Mouse (Mus musculus) ES-E14 (cell line): ENCODE data around the gene Tanc2. TPM values are rescaled to one million over a fixed set of nuclear protein-coding genes. Genes with fewer than 3 reads are reported as not detected.

ENCODE experiments used
- DNase-seq: peaks from one replicate; pipeline ENCODE4 v3.0.0-alpha.2; 2013; ENCODE audit warnings: low read depth, low spot score
- H3K27ac ChIP-seq: 2 replicates; pipeline ENCODE4 v1.5.1; 2012; ENCODE audit warnings: low read depth, mild to moderate bottlenecking, low read length, moderate library complexity, mixed read lengths; ENCODE audit not compliant: poor library complexity, insufficient read depth, severe bottlenecking
- H3K36me3 ChIP-seq: 2 replicates; pipeline ENCODE4 v1.6.1; 2012; ENCODE audit warnings: mild to moderate bottlenecking, low read length, moderate library complexity, mixed read lengths; ENCODE audit not compliant: control insufficient read depth, poor library complexity, insufficient read depth, severe bottlenecking
- H3K4me1 ChIP-seq, 2 experiments: fragments of 150-350 bp in 1 of 2; sonication (generic) in 1 of 2; 2 replicates each; pipeline ENCODE4 v1.6.1; 2012; ENCODE audit warnings: low read length in 2 of 2, mild to moderate bottlenecking in 1 of 2, mixed read lengths in 1 of 2; ENCODE audit not compliant: control insufficient read depth in 2 of 2, insufficient read depth in 2 of 2, poor library complexity in 1 of 2
- H3K4me3 ChIP-seq, 2 experiments: fragments of 150-350 bp in 1 of 2; sonication (generic) in 1 of 2; 2 replicates each; pipeline ENCODE4 v1.5.1; 2012; ENCODE audit warnings: low read length in 2 of 2, low read depth in 1 of 2, mild to moderate bottlenecking in 1 of 2, mixed read lengths in 1 of 2; ENCODE audit not compliant: insufficient read depth in 1 of 2, poor library complexity in 1 of 2, severe bottlenecking in 1 of 2
- H3K9ac ChIP-seq: 2 replicates; pipeline ENCODE4 v1.6.1; 2012; ENCODE audit warnings: low read depth, mild to moderate bottlenecking, low read length, mixed read lengths; ENCODE audit not compliant: poor library complexity, insufficient read depth, severe bottlenecking
- H3K9me3 ChIP-seq: fragments of 150-350 bp; sonication (generic); 2 replicates; pipeline ENCODE4 v1.6.1; 2012; ENCODE audit warnings: low read depth, mild to moderate bottlenecking, low read length; ENCODE audit not compliant: control insufficient read depth, insufficient read depth
- CHD2 ChIP-seq: IDR thresholded peaks from 2 replicates; pipeline ENCODE4 v1.6.1; 2014; ENCODE audit warnings: mild to moderate bottlenecking, low read depth, low read length, inconsistent platforms
- HCFC1 ChIP-seq: IDR thresholded peaks from 2 replicates; pipeline ENCODE4 v1.6.1; 2012; ENCODE audit warnings: low read length, inconsistent platforms, borderline replicate concordance; ENCODE audit not compliant: insufficient read depth
- MAFK ChIP-seq: IDR thresholded peaks from 2 replicates; pipeline ENCODE4 v1.6.1; 2014; ENCODE audit warnings: mild to moderate bottlenecking, low read depth, low read length, inconsistent platforms; ENCODE audit not compliant: insufficient read depth
- ZC3H11A ChIP-seq: IDR thresholded peaks from 2 replicates; pipeline ENCODE4 v1.6.1; 2012; ENCODE audit warnings: low read depth, mild to moderate bottlenecking, inconsistent platforms, low read length, borderline replicate concordance
- ZNF384 ChIP-seq: IDR thresholded peaks from 2 replicates; pipeline ENCODE4 v1.6.1; 2012; ENCODE audit warnings: low read depth, low read length, inconsistent platforms
- in situ Hi-C, 2 experiments: fragments of 600-800 bp; cut with MboI; formaldehyde crosslinking; loops; one replicate each; pipeline ENCODE4 v1.15.1; 2025; ENCODE audit warnings: low sequenced_read_pairs in 2 of 2, inconsistent platforms in 1 of 2; ENCODE audit not compliant: unreplicated experiment in 2 of 2
- total RNA-seq: library from RNA; depleted of rRNA; stranded (reverse); fragments of 300-350 nt; gene quantifications from 2 replicates; pipeline ENCODE4 v1.2.3, GENCODE M21; 2012

The Tanc2 gene
- total RNA-seq, 1 experiment = 5.8 TPM

DNA sequence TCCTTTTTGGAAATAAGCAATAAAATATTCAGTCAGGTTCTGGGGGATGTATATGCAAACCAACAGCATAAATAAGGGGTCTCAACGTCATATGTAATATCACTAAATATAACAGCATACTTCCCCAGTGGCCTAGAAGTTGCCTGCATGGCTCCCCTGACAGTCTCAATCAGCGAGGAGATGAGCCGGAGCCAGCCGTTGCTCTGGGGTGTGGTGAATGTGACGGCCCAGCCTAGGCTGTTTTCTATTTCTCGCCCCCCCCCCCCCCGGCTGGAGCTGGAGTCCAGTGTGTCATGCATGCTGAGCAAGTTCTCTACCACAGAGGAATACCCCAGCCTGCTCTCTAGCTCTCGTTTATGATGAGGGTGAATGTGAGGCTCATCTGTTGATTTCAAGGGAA is 44.0 kb upstream of the Tanc2 start:
- Histone ChIP-seq H3K27ac (no peak overlapping the region), H3K9ac (no peak overlapping the region), H3K4me3 (no peak overlapping the region), H3K4me1 (no peaks in the 10 kb centered on the region; a peak in 1 of 4 replicates), H3K9me3 (no peaks in the 10 kb centered on the region), H3K36me3 (no peaks in the 10 kb centered on the region)
- TF ChIP-seq HCFC1 = no peak
- TF ChIP-seq ZC3H11A = no peak
- TF ChIP-seq MAFK = no peak
- TF ChIP-seq ZNF384 = no peak
- TF ChIP-seq CHD2 = no peak
- in situ Hi-C loops = no loop called here
- DNase-seq = no peak

DNA sequence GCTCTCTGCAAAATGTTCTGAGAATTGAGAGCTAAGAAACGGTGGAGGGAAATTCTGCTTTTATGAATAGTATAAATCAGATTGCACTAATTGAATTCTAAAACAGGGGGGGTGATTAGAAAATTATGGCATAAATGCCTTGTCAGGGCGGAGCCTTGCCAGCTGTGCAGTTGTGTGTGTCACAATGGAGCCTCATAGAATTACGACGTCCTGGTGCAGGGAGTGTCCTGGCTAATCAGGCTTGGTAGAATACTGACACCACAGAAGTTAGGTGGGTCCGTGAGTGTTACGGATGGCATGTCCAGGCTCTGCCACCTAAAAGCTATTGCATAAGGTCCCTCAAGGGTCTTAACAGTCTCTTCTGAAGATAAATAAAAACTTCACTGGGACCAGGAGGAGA is 43.4 kb upstream of the Tanc2 start:
- no peak for DNase-seq
- Histone ChIP-seq H3K9me3 (no peaks in the 10 kb centered on the region), H3K36me3 (no peaks in the 10 kb centered on the region), H3K9ac (no peak overlapping the region), H3K27ac (no peak overlapping the region), H3K4me1 (no peaks in the 10 kb centered on the region; a peak in 1 of 4 replicates), H3K4me3 (no peak overlapping the region)
- TF ChIP-seq MAFK = no peak
- TF ChIP-seq ZNF384 = no peak
- no peak for TF ChIP-seq CHD2
- no peak for TF ChIP-seq ZC3H11A
- no peak for TF ChIP-seq HCFC1
- in situ Hi-C loops = no loop called here

DNA sequence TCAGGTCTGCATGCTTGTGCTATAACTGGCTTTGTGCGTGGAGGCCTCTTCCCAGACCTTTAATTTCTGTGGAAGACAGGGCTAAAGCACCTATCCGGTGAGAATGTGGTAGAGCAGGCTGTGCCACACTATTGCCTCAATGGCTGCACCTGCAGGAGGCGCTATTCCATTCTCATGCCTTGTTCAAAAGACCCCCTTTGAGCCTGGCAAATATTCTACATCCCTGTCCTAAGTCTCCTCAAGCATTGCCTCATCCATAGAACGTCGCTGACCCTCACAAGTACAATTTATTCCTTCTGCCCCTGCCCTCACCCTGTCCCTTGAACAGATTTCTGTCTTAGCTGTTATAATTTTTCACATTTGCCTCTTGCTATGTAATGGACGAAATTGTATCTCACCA is 41.4 kb upstream of the Tanc2 start:
- Histone ChIP-seq H3K27ac (no peak overlapping the region), H3K36me3 (no peaks in the 10 kb centered on the region), H3K9me3 (no peaks in the 10 kb centered on the region), H3K4me3 (no peak overlapping the region), H3K4me1 (no peaks in the 10 kb centered on the region), H3K9ac (no peak overlapping the region)
- TF ChIP-seq HCFC1 (no peak), ZC3H11A (no peak), MAFK (no peak), CHD2 (no peak), ZNF384 (no peak)
- peak; percentile 9 for DNase-seq
- in situ Hi-C loops = no loop called here

DNA sequence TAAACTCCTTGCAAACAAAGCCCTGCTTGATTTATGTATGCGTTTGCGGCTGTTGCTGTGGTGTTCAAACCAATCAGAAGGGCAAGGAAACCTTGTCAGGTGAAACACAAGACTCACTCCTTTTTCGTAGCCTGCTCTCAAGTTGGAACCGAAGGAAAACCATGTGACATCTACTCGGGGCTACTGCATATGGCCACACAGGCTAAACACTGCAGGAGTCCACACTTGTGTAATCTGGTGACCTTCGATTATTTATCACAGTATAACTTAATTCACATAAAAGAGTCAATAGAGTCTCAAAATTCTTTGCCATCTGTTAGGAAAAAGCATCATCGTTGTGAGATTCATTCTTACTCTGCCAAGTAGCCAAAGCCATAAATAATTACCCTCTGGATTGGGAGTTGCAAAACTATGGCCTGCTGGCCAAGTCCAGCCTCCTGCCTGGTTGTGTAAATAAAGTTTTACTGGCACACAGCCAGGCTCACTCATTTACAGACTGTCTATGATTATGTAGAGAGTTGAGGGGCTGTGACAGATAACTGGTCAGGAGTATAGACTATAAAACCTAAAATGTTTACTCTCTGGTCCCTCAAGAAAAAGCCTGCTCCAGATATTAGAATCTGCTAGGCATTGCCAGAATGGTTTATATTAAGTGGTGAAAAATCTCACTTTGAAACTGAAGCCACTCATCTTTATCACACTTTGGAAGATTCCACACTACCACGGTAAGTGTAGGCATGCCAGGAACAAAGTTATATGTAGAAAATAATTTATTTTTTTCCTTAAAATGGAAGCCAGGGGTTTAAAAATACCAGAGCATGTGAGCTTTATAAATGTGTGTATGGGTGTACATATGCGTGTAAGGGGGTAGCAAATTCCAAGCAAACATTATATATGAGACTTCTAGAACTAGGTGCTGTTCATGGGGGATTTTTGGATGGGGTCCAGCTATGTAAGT is 40.3 kb upstream of the Tanc2 start:
- Histone ChIP-seq H3K9me3 (no peaks in the 10 kb centered on the region), H3K4me1 (no peaks in the 10 kb centered on the region), H3K9ac (no peak overlapping the region), H3K36me3 (no peaks in the 10 kb centered on the region), H3K4me3 (no peak overlapping the region), H3K27ac (no peak overlapping the region)
- no peak for DNase-seq
- in situ Hi-C loops = no loop called here
- TF ChIP-seq HCFC1 = no peak
- TF ChIP-seq CHD2 = no peak
- TF ChIP-seq ZNF384 = no peak
- TF ChIP-seq MAFK = no peak
- no peak for TF ChIP-seq ZC3H11A
